Mouse (Mus musculus) telencephalon, adult 2 months (tissue): ENCODE measurements around the gene Daam1.

ENCODE experiments used
- DNase-seq: peaks from one replicate; pipeline ENCODE4 v3.0.0-alpha.2; 2011; ENCODE audit warnings: low read depth, low spot score

Gene Daam1

GRCm38 (mm10) chr12:71830607-71831257 lies at the start of gene Daam1:
Gene Daam1, plus strand, starts transcription at chr12:71831078.
- peak; percentile 99 for DNase-seq

DNA sequence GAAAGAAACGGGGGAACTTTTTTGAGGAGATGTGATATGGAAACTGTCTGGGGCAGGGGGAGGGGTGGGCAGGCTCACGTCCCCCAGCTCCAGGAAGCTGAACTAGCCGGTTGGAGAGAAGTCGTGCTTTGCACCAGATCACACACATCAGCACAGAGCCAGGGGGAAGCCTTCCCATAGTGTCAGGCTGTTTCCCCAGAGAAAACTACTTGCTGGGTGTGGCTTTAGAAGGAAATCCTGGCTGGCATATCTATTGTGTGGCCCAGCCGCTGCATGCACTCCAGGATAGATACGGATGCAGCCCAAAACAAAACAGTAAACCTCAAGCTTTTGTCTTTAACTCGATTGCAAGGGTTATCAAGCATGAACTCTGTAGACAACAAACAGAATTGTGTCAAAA lies 49.7 kb upstream of the Daam1 start:
- DNase-seq = no peak

DNA sequence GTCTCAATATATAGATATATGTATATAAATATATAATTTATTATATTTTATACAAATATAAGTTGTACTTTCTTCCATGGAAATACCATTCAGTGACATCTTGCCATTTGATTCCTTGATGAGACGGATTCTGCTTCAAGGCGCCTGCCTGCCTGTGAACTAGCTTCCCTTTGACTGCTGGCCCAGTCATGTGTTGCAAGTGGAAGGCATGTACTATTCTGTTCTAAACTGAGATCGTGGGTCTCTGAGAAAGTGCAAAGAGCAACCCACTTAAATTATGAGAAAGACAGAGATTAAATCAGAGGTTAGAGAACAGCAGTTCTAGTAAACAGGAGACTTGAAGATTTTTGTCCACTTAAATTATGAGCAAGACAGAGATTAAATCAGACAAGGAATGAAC lies 46.9 kb upstream of the Daam1 start:
- DNase-seq = no peak

GRCm38 (mm10) chr12:71784666-71785255 lies 46.1 kb upstream of the Daam1 start:
- no peak for DNase-seq

GRCm38 (mm10) chr12:71786521-71786920 lies 44.4 kb upstream of the Daam1 start:
- no peak for DNase-seq

DNA sequence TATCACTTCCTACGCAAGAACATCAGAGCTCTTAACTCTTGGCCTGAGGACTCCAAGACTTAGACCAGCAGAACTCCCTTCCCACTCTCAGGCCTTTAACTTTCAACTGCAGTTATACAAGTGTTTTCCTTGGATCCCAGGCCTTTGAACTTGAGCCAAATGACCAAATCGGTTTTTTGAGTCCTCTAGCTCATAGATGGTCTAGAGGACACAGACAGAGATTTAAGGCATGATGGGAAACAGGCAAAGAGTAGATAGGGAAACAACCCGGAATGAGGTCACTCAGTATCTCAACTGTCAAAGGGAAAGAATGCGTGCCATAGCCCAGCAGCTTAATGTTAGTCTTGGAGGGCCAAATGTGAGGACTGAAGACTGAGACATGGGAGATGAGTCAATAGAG lies 42.1 kb upstream of the Daam1 start:
- DNase-seq = no peak

DNA sequence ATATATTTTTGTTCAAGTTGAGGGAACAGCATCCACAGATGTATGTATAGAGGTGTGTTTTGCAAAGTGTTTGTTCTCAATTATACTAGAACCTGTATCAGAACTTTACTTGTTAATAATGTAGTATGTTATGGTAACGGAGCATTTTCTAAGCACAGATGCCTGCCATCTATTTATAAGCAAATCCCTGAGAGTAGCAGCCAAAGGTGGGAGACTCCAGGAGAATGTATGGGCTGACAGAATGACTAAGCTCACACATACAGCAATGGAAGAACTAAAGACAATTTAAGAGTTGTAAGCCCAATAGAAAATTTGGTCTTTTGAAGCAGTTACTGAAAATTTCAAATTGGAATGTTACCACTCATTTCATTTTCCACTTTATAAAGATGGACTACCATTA lies 40.3 kb upstream of the Daam1 start:
- no peak for DNase-seq

GRCm38 (mm10) chr12:71793114-71793513 lies 37.8 kb upstream of the Daam1 start:
- DNase-seq = no peak

GRCm38 (mm10) chr12:71795626-71796025 lies 35.3 kb upstream of the Daam1 start:
- DNase-seq = peak; percentile 4

GRCm38 (mm10) chr12:71796517-71796916 lies 34.4 kb upstream of the Daam1 start:
- peak; percentile 19 for DNase-seq

DNA sequence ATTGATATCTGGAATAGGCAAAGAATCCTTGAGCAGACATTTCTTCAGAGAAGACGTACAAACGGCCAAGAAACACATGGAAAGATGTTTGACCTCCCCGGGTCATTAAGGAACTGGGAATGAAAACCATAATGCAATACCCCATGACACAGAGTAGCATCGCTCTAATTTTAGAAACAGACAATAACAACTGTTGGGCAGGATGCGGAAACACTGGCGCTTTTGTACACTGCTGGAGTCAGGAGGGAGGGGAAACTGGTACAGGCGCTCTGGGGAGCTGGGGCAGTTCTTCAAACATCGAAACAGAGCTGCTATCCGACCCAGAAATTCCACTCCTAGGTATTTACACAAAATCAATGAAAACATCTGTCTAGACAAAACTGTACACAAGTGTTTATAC lies 23.6 kb upstream of the Daam1 start:
- peak; percentile 23 for DNase-seq

DNA sequence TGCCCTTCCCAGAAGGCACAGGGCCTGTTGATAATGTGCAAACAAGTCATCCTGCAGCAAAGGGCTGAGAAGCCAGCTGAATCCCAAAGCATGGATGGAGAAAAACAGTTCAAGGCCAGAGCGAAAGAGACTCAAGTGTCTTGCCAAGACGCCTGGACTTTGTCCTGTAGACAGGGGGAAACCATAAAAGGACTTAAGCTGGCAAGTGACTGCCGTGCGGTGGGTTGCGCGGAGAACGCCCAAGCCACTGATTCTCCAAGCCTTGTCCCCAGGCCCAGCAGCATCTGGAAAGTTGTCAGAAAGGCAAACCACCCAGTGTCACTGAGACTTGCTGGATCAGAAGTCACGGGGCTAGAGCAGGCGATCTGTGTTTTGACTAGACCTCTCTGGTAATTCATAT lies 22.2 kb upstream of the Daam1 start:
- no peak for DNase-seq

GRCm38 (mm10) chr12:71809550-71809949 lies 21.3 kb upstream of the Daam1 start:
- DNase-seq = no peak

DNA sequence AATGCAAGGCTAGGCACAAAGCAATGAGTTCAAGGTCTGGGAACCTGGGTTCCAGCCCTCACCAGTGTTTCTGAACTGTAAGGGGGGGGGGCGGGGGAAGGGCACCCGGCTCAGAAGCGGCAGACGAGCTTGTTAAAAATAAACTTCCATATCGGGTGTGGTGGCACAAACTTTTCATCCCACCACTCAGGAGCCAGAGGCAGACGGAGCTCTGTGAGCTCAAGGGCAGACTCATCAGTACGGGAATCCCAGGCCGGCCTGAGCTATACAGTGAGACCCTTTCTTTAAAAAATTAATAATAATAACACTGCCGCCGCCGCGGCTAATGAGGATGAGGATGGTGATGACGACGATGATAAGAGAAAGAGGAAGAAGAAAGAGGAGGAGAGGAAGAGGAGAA lies 18.3 kb upstream of the Daam1 start:
- no peak for DNase-seq

DNA sequence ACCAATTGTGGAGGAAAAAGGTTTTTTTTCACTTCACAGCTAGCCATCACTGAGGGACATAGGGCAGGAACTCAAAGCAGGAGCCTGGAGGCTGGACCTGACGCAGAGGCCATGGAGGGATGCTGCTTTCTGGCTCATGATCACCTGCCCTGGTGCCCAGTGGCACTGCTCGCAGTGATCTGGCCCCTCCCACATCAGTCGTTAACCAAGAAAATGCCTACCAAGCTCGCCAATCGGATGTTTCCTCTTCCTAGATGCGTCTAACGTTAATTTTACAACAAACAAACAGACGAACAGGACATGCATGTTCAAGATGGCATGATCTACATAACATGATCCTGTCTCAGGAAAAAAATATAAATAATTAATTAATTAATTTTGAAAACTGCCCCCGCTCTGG lies 17.6 kb upstream of the Daam1 start:
- no peak for DNase-seq

- no peak for DNase-seq
Observed at GRCm38 (mm10) chr12:71813761-71814160, 17.1 kb upstream of the Daam1 start.

- DNase-seq = no peak
Observed at GRCm38 (mm10) chr12:71820094-71820493, 10.8 kb upstream of the Daam1 start.

GRCm38 (mm10) chr12:71821272-71821671 lies 9.6 kb upstream of the Daam1 start:
- DNase-seq = no peak

GRCm38 (mm10) chr12:71821743-71822142 lies 9.1 kb upstream of the Daam1 start:
- DNase-seq = peak; percentile 39

- no peak for DNase-seq
Observed at GRCm38 (mm10) chr12:71824927-71825326, 6.0 kb upstream of the Daam1 start.

- DNase-seq = no peak
Observed at GRCm38 (mm10) chr12:71830139-71830538, 739 bp upstream of the Daam1 start.

DNA sequence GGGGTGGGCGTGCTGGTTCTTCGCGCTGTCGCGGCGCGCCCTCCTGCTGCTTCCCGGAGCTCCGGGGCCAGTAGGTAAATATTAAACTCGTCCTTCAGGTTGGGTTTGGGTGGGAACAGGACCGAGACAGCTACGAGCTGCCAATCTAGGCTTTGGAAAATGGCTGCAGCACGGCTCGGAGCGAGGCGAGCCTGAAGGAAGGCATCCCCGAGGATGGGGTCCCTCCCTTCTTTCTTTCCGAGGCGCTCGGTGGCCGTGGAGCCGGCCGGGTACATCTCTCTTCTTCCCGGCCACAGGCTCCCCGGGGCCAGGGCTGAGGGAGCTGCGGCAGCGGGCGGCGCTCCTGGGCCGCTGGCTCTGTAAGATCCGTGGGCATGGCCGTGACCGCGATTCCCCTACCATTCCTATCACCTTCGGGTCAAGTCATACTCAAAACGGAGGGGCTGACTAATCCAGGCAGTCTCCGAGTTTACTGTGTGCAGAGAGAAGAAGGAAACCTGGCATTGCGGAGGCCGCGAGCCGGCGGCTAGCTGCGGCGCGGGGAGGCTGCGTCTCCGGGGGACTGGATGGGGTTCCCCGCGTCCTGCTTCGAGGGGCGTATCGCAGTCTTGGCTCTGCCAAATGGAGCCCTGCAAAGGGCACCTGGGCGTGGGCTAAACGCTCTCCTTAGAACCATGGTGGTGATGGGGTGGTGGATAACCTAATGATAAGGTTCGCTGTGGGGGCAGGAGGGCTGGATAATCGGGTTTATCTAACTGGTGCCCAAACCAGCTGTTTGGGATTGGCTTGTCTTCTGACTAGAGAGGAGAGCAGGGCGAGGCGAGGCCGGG lies 595 bp downstream of the Daam1 start:
- DNase-seq = no peak

GRCm38 (mm10) chr12:71832225-71832624 lies 1.3 kb downstream of the Daam1 start:
- peak; percentile 75 for DNase-seq
